Mouse (Mus musculus): Measurements from ENCODE around the gene Stambp.

DNA sequence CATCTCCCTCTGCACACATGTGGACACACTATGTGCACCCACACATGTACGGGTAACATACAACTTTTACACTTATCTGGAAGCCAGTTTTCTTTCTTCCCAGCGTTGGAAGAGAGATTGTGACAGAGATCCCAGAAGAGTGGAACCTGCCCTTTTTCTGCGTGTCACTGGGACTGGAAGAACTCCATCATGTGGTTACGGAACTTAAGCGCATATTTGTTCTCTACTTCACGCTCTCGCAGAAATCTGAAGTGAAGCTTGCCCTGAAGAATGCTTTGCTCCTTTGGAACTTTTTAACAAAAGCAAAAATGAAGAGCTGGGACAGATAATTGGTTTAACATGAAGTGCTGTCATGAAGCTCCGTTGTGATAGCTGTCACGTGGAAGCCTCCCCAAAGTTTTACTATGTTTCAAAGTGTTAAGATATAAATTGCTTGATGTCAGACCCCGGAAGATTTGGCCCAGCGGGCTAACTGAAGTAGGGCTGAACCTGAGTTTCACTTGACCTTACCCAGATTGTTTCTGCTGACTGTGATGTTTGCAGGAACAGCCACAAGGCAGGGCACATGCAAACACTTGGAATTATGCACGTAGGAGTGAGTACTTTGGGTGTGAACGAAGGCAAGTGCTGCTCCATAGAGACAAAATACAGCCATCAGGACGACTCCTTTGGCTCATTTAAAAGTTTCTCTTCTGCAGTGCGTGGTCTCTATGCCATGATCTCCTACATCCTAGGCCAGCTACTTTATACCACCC is 45.2 kb upstream of the Stambp start:
- TF ChIP-seq CTCF (IDR thresholded peaks at IDR 0.05; ENCODE audit: control insufficient read depth, insufficient read depth, low read length) (no peak), POLR2A (IDR thresholded peaks at IDR 0.05; ENCODE audit: borderline replicate concordance, control insufficient read depth, low read depth, low read length) (no peak)

All from bone marrow, adult 2 months (tissue).